25 mouse cellular contexts compared by ENCODE assay signal in the genomic region with DNA sequence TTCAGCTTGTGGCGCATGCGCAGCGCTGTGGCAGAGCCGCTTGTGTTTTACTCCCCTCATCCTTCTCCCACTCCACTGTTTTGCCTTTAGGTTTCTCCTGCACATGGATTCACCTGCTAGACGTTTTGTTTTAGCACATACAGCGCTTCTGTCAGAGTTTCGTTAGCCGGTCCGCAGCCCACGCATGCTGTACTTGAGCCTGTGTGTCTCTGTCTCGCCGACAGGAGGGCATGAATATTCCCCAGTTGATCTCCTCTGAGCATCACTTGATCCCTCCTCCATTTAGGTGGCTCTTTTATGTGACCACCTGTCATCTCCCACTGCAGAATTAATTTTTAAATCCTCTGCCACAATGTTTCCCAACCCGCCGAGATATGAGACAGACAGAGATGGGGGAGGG. TPM values are rescaled to one million over a fixed set of nuclear protein-coding genes. Genes with fewer than 3 reads are reported as not detected.
DNase-seq lines count a peak whose midpoint lies in the region; ATAC-seq and TF ChIP-seq lines count a peak whose summit lies in the region.
"Had no signal": no experiment of that assay in that cellular context is flagged by ENCODE, and none has a peak within 500 bp of the region (broad histone marks: within the 10 kb centered on the region; RNA-seq: fewer than 3 reads in every experiment).

No protein-coding gene starts in this region.

- H3K4me3 ChIP-seq in heart, embryonic 10.5 days, result no peak overlapping the region
- H3K4me3 ChIP-seq in midbrain, embryonic 15.5 days, result no peak overlapping the region
- H3K4me3 ChIP-seq in midbrain, embryonic 16.5 days (ENCODE audit: low read depth, low read length), result no peak overlapping the region
- H3K4me3 ChIP-seq in ES-E14 (ENCODE audit: insufficient read depth in 1 of 2, low read depth in 1 of 2, low read length in 2 of 2, poor library complexity in 1 of 2, severe bottlenecking in 1 of 2), result 0 out of 4 replicates have a peak overlapping the region, but pooled peaks of 1 of the 2 experiments have one; percentile 10
- H3K4me3 ChIP-seq: embryonic facial prominence, embryonic 13.5 days; erythroblast, embryonic 14.5 days; heart, embryonic 12.5 days; hindbrain, embryonic 10.5 days; kidney, embryonic 15.5 days; limb, embryonic 10.5 days; liver, embryonic 15.5 days; lung, embryonic 15.5 days; neural tube, embryonic 12.5 days had no signal

- peak; percentile 61 for ATAC-seq in midbrain, embryonic 15.5 days (replicated peaks)
- ATAC-seq in midbrain, embryonic 16.5 days, result no peak
- ATAC-seq: intestine, postnatal 0 days had no signal

- in situ Hi-C loops in ES-E14 (cut with MboI; ENCODE audit: low sequenced_read_pairs in 2 of 2, unreplicated experiment in 2 of 2), result no loop called here

- no peak overlapping the region for H3K4me2 ChIP-seq in midbrain, embryonic 15.5 days
- no peak overlapping the region for H3K4me2 ChIP-seq in midbrain, embryonic 16.5 days (ENCODE audit: low read length)
- H3K4me2 ChIP-seq: embryonic facial prominence, embryonic 13.5 days; heart, embryonic 12.5 days; kidney, embryonic 15.5 days; liver, embryonic 15.5 days; lung, embryonic 15.5 days; neural tube, embryonic 12.5 days had no signal

- no peak overlapping the region for H3K27ac ChIP-seq in heart, embryonic 10.5 days
- H3K27ac ChIP-seq in midbrain, embryonic 15.5 days, result no peak overlapping the region
- no peak overlapping the region for H3K27ac ChIP-seq in midbrain, embryonic 16.5 days (ENCODE audit: low read length)
- H3K27ac ChIP-seq in ES-E14 (ENCODE audit: insufficient read depth, low read depth, low read length, poor library complexity, severe bottlenecking), result no peak overlapping the region
- H3K27ac ChIP-seq: embryonic facial prominence, embryonic 13.5 days; hindbrain, embryonic 10.5 days; kidney, embryonic 15.5 days; limb, embryonic 10.5 days; liver, embryonic 15.5 days; macrophage; neural tube, embryonic 12.5 days had no signal

- peak; percentile 25 for DNase-seq in heart, adult 11 months
- no peak for DNase-seq in heart, embryonic 10.5 days (ENCODE audit: low spot score)
- DNase-seq in ES-E14 (ENCODE audit: low read depth, low spot score), result no peak
- peak; percentile 45 for DNase-seq in brain, adult 2 months (ENCODE audit: low read depth, low spot score)
- no peak for DNase-seq in adrenal gland, postnatal 10 days
- DNase-seq: cerebellum, adult 11-12 months; embryo, embryonic 11 days; gastrocnemius, postnatal 10 days; heart, postnatal 10 days; kidney, postnatal 36 days; layer of hippocampus, adult 9-11 months; liver had no signal

- WGBS in heart, embryonic 10.5 days, result 88% methylated on average over 14 of the region's 14 CpGs
- 54% methylated on average over 14 of the region's 14 CpGs for WGBS in midbrain, embryonic 15.5 days
- 58% methylated on average over 14 of the region's 14 CpGs for WGBS in midbrain, embryonic 16.5 days

- no peaks in the 10 kb centered on the region for H3K27me3 ChIP-seq in heart, embryonic 10.5 days (ENCODE audit: insufficient read depth, poor library complexity, severe bottlenecking)
- no peaks in the 10 kb centered on the region for H3K27me3 ChIP-seq in midbrain, embryonic 15.5 days (replicated peaks)
- no peaks in the 10 kb centered on the region for H3K27me3 ChIP-seq in midbrain, embryonic 16.5 days (ENCODE audit: control insufficient read depth, insufficient read depth, low read depth, low read length)
- H3K27me3 ChIP-seq: embryonic facial prominence, embryonic 13.5 days; heart, embryonic 12.5 days; kidney, embryonic 15.5 days; liver, embryonic 15.5 days; lung, embryonic 15.5 days; neural tube, embryonic 12.5 days had no signal

- 0 out of 2 replicates have a peak, but pooled peaks cover 4% of the 10 kb centered on the region for H3K4me1 ChIP-seq in heart, embryonic 10.5 days
- H3K4me1 ChIP-seq in midbrain, embryonic 15.5 days, result 0 out of 2 replicates have a peak, but pooled peaks cover 3% of the 10 kb centered on the region
- 0 out of 2 replicates have a peak, but pooled peaks cover 2% of the 10 kb centered on the region for H3K4me1 ChIP-seq in midbrain, embryonic 16.5 days (ENCODE audit: control insufficient read depth, insufficient read depth, low read length)
- H3K4me1 ChIP-seq in ES-E14 (ENCODE audit: control insufficient read depth in 2 of 2, insufficient read depth in 2 of 2, low read length in 2 of 2, poor library complexity in 1 of 2), result no peaks in the 10 kb centered on the region
- H3K4me1 ChIP-seq: embryonic facial prominence, embryonic 13.5 days; kidney, embryonic 15.5 days; liver, embryonic 15.5 days; neural tube, embryonic 12.5 days had no signal

- H3K36me3 ChIP-seq in heart, embryonic 10.5 days, result no peaks in the 10 kb centered on the region
- no peaks in the 10 kb centered on the region for H3K36me3 ChIP-seq in midbrain, embryonic 15.5 days (replicated peaks)
- H3K36me3 ChIP-seq in midbrain, embryonic 16.5 days (ENCODE audit: control insufficient read depth, insufficient read depth, low read length), result no peaks in the 10 kb centered on the region
- no peaks in the 10 kb centered on the region for H3K36me3 ChIP-seq in ES-E14 (ENCODE audit: control insufficient read depth, insufficient read depth, low read length, poor library complexity, severe bottlenecking)
- H3K36me3 ChIP-seq: embryonic facial prominence, embryonic 13.5 days; heart, embryonic 12.5 days; kidney, embryonic 15.5 days; limb, embryonic 10.5 days; liver, embryonic 15.5 days; neural tube, embryonic 12.5 days had no signal

- H3K9ac ChIP-seq in midbrain, embryonic 15.5 days, result no peak overlapping the region
- H3K9ac ChIP-seq in midbrain, embryonic 16.5 days (ENCODE audit: low read depth, low read length), result no peak overlapping the region
- no peak overlapping the region for H3K9ac ChIP-seq in ES-E14 (ENCODE audit: insufficient read depth, low read depth, low read length, poor library complexity, severe bottlenecking)
- H3K9ac ChIP-seq: embryonic facial prominence, embryonic 13.5 days; heart, embryonic 12.5 days; kidney, embryonic 15.5 days; liver, embryonic 15.5 days; lung, embryonic 15.5 days; neural tube, embryonic 12.5 days had no signal

- no peaks in the 10 kb centered on the region for H3K9me3 ChIP-seq in heart, embryonic 10.5 days
- no peaks in the 10 kb centered on the region for H3K9me3 ChIP-seq in midbrain, embryonic 15.5 days
- no peaks in the 10 kb centered on the region; the same call in 1 of the 2 replicates for H3K9me3 ChIP-seq in midbrain, embryonic 16.5 days (replicated peaks; ENCODE audit: control insufficient read depth, low read length, poor library complexity, severe bottlenecking)
- H3K9me3 ChIP-seq in ES-E14 (ENCODE audit: control insufficient read depth, insufficient read depth, low read depth, low read length), result no peaks in the 10 kb centered on the region
- H3K9me3 ChIP-seq: embryonic facial prominence, embryonic 13.5 days; heart, embryonic 12.5 days; kidney, embryonic 15.5 days; limb, embryonic 10.5 days; liver, embryonic 15.5 days; lung, embryonic 15.5 days; neural tube, embryonic 12.5 days had no signal

TF ChIP-seq in ES-E14, 5 proteins besides CTCF, POLR2A, EP300 and RAD21:
- TF ChIP-seq ZNF384 (IDR thresholded peaks at IDR 0.05; ENCODE audit: low read depth, low read length) (0 out of 2 replicates have a peak, but pooled peaks have one; percentile 15), CHD2 (IDR thresholded peaks at IDR 0.05; ENCODE audit: low read depth, low read length) (no peak)

RNA-seq across cellular contexts. Expression of gene Nebl, which starts 16.6 kb away (rescaled TPM):
- 292 and 461 TPM in 2 replicates for polyA plus RNA-seq in heart, embryonic 10.5 days (2016; fragmentation: Nextera tagmentation; extraction: Ambion mirVana)
- polyA plus RNA-seq in midbrain, embryonic 15.5 days (2015; fragmentation: Nextera tagmentation; extraction: Ambion mirVana), result 11.0 and 11.7 TPM in 2 replicates
- polyA plus RNA-seq in midbrain, embryonic 16.5 days (2015; fragmentation: Nextera tagmentation; extraction: Ambion mirVana), result 12.8 and 13.8 TPM in 2 replicates
- total RNA-seq in ES-E14 (2012; rRNA removed), result 1.0 and 1.2 TPM in 2 replicates
- total RNA-seq in adrenal gland, postnatal 10 days (2021), result 1 to 10 TPM; 5.2 to 5.4 TPM
- polyA plus RNA-seq: macrophage had no signal

Comparison
In these comparisons a context has a peak if more than half of its experiments do, and no peak if none do; other contexts are left out.
1. DNase-seq: peak in heart, adult 11 months (single experiment) and brain, adult 2 months (single experiment); none in heart, embryonic 10.5 days (single experiment), ES-E14 (single experiment) and adrenal gland, postnatal 10 days (single experiment).
2. RNA of gene Nebl, which starts 16.6 kb away (polyA plus RNA-seq): 292 to 461 TPM in heart, embryonic 10.5 days; 12.8 to 13.8 TPM in midbrain, embryonic 16.5 days and 11.0 to 11.7 TPM in midbrain, embryonic 15.5 days; every median in the first group is over 10 times any median in the second.